Mouse (Mus musculus) cortical plate, adult 2 months (tissue): ENCODE data around the gene 1700022I11Rik.

Source experiments
- CTCF ChIP-seq: fragments of 200-500 bp; IDR thresholded peaks from 2 replicates; pipeline ENCODE4 v1.5.1; 2011; ENCODE audit warnings: mild to moderate bottlenecking, control low read depth, low read length; ENCODE audit not compliant: insufficient read depth; ENCODE audit errors: extremely low read depth
- POLR2A ChIP-seq: fragments of 200-500 bp; IDR thresholded peaks from 2 replicates; pipeline ENCODE4 v1.6.1; 2011; ENCODE audit warnings: mild to moderate bottlenecking, low read length, control low read depth; ENCODE audit not compliant: insufficient read depth; ENCODE audit errors: extremely low read depth

GRCm38 (mm10) chr4:42945952-42946351, 23.5 kb upstream of the 1700022I11Rik start:
- TF ChIP-seq POLR2A (no peak), CTCF (peak; percentile 44; the same call in 1 of the 2 replicates)
